ENCODE assay signal across 9 mouse cellular contexts in genomic region chr9:14608521-14608920, GRCm38 (mm10). TPM values are rescaled to one million over a fixed set of nuclear protein-coding genes. Genes with fewer than 3 reads are reported as not detected.
A peak's percentile ranks its signal among the peaks of the same experiment; 100 is the strongest.
DNase-seq lines count a peak whose midpoint lies in the region; ATAC-seq and TF ChIP-seq lines count a peak whose summit lies in the region.
"Had no signal": no experiment of that assay in that cellular context is flagged by ENCODE, and none has a peak within 500 bp of the region (broad histone marks: within the 10 kb centered on the region; RNA-seq: fewer than 3 reads in every experiment).

No protein-coding gene starts in this region.

- H3K4me3 ChIP-seq in heart, embryonic 16.5 days (ENCODE audit: low read length) = no peak overlapping the region
- no peak overlapping the region for H3K4me3 ChIP-seq in limb, embryonic 14.5 days (replicated peaks; ENCODE audit: low read length)

- no peaks in the 10 kb centered on the region for H3K9me3 ChIP-seq in heart, embryonic 16.5 days (replicated peaks; ENCODE audit: control insufficient read depth, low read length)
- H3K9me3 ChIP-seq in limb, embryonic 14.5 days (ENCODE audit: control insufficient read depth, low read length) = no peaks in the 10 kb centered on the region

- H3K27me3 ChIP-seq in heart, embryonic 16.5 days (ENCODE audit: control insufficient read depth, insufficient read depth, low read length) = no peaks in the 10 kb centered on the region
- no peaks in the 10 kb centered on the region for H3K27me3 ChIP-seq in limb, embryonic 14.5 days (ENCODE audit: control insufficient read depth, insufficient read depth, low read length)

- DNase-seq in gastrocnemius, adult 18-20 months (ENCODE audit: low spot score) = peak; percentile 32
- no peak for DNase-seq in gastrocnemius, postnatal 4 days (ENCODE audit: low spot score in 2 of 2)
- DNase-seq in adrenal gland, postnatal 14 days = peak; percentile 57
- DNase-seq in limb, embryonic 14.5 days (ENCODE audit: low spot score) = peak; percentile 51
- no peak for DNase-seq in thymus, postnatal 25 days
- no peak for DNase-seq in MN1 (ENCODE audit: low spot score)
- no peak for DNase-seq in thymus, postnatal 10 days (ENCODE audit: low spot score in 2 of 2)
- DNase-seq: right cerebral cortex, postnatal 14 days had no signal

- H3K36me3 ChIP-seq in heart, embryonic 16.5 days (ENCODE audit: control insufficient read depth, insufficient read depth) = 0 out of 2 replicates have a peak, but pooled peaks cover 5% of the 10 kb centered on the region
- peaks cover 6% of the 10 kb centered on the region; the same call in 1 of the 2 replicates for H3K36me3 ChIP-seq in limb, embryonic 14.5 days (ENCODE audit: control insufficient read depth, insufficient read depth, low read length)

- no peak overlapping the region for H3K9ac ChIP-seq in heart, embryonic 16.5 days (ENCODE audit: low read length)
- H3K9ac ChIP-seq in limb, embryonic 14.5 days (ENCODE audit: low read depth, low read length, severe bottlenecking) = no peak overlapping the region

- peak overlapping the region; percentile 31; the same call in 1 of the 2 replicates for H3K4me2 ChIP-seq in heart, embryonic 16.5 days (ENCODE audit: low read depth, low read length)
- H3K4me2 ChIP-seq in limb, embryonic 14.5 days (replicated peaks; ENCODE audit: low read depth, low read length, severe bottlenecking) = no peak overlapping the region

- 52% methylated on average over 5 of the region's 5 CpGs for WGBS in heart, embryonic 16.5 days
- 43% methylated on average over 5 of the region's 5 CpGs for WGBS in limb, embryonic 14.5 days

- ATAC-seq in heart, embryonic 16.5 days (replicated peaks; ENCODE audit: extremely low read depth, insufficient read depth, low FRiP score) = peak; percentile 81
- no peak; the same call in 1 of the 2 replicates for ATAC-seq in limb, embryonic 14.5 days (ENCODE audit: low FRiP score, low read depth)

- H3K27ac ChIP-seq in heart, embryonic 16.5 days (ENCODE audit: low read length) = peak overlapping the region; percentile 71
- H3K27ac ChIP-seq in limb, embryonic 14.5 days (replicated peaks; ENCODE audit: low read depth, low read length) = 0 out of 2 replicates have a peak overlapping the region, but pooled peaks have one; percentile 5

- H3K4me1 ChIP-seq in heart, embryonic 16.5 days (ENCODE audit: control insufficient read depth, insufficient read depth, low read length) = peaks cover 80% of the 10 kb centered on the region
- H3K4me1 ChIP-seq in limb, embryonic 14.5 days (ENCODE audit: control insufficient read depth, insufficient read depth, low read length) = peaks cover 58% of the 10 kb centered on the region

- TF ChIP-seq POLR2A in limb, embryonic 14.5 days (IDR thresholded peaks at IDR 0.05; ENCODE audit: borderline replicate concordance, extremely low read depth, insufficient read depth, insufficient read length) = no peak

RNA-seq across cellular contexts. Expression of gene Amotl1, which starts 36.3 kb away (rescaled TPM):
- 100 to 1,000 TPM; 330 to 339 TPM for total RNA-seq in gastrocnemius, adult 18-20 months (2021)
- 100 to 1,000 TPM; 330 to 368 TPM for total RNA-seq in gastrocnemius, postnatal 4 days (2021)
- 33.3 and 36.4 TPM in 2 replicates for total RNA-seq in adrenal gland, postnatal 14 days (2021)
- 17.8 and 19.1 TPM in 2 replicates for polyA plus RNA-seq in heart, embryonic 16.5 days (2015; fragmentation: Nextera tagmentation; extraction: Ambion mirVana)
- polyA plus RNA-seq in limb, embryonic 14.5 days (2012; rRNA removed) = 53.9 and 56.2 TPM in 2 replicates
- 47.7 and 49.7 TPM in 2 replicates for polyA plus RNA-seq in limb, embryonic 14.5 days (2014; fragmentation: Nextera tagmentation; extraction: Ambion mirVana)

Comparison
In these comparisons a context has a peak if more than half of its experiments do, and no peak if none do; other contexts are left out.
1. DNase-seq: peak in gastrocnemius, adult 18-20 months (single experiment), adrenal gland, postnatal 14 days (single experiment) and limb, embryonic 14.5 days (single experiment); none in gastrocnemius, postnatal 4 days (0 of 2), thymus, postnatal 25 days (single experiment), MN1 (single experiment) and thymus, postnatal 10 days (0 of 2).